Mouse (Mus musculus): ENCODE results near the gene Ggact. TPM values are rescaled to one million over a fixed set of nuclear protein-coding genes. Genes with fewer than 3 reads are reported as not detected.

The Ggact gene
- polyA plus RNA-seq, 1 experiment from 2014 or later, result 8.4 TPM

DNA sequence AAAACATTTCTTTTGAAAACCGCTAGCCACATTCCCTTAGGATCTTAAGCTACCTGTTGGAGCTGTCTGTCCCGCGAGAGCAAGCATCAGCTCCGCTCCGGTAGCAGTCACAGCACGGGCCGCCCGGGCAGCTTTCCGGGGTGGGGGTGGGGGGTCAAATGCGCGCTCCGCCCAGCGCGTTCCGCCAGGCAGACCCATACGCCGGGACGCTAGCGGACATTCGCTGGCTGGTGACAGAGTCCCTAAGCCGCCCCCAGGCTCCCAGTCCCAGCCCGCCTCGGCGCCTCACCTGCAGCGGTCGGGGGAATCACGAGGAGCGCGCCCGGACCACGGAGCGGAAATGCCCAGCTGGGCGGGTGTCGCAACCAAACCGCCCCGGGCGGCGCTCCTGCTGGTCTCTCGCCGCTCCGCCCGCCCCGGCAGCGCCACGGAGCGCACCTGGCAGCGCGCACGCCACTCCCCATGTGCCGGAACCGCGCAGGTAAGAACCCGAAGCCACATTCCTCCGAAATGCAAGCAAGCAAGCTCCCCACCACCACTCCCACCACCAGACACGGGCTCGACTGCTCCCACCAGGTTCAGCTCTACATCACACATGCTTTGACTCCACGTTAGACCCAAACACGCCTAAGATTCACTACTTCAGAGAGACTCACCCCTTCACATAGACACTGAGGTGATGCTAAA, 602 bp downstream of the Ggact start:
- peaks cover 28% of the 10 kb centered on the region for H3K27me3 ChIP-seq
- H3K27ac ChIP-seq (replicated peaks), result no peak overlapping the region
- H3K36me3 ChIP-seq, result 0 out of 2 replicates have a peak, but pooled peaks cover 3% of the 10 kb centered on the region
- peaks cover 8% of the 10 kb centered on the region for H3K4me1 ChIP-seq
- peak overlapping the region; percentile 98 for H3K4me2 ChIP-seq (replicated peaks)
- 0 out of 2 replicates have a peak, but pooled peaks cover 3% of the 10 kb centered on the region for H3K9me3 ChIP-seq
- peak overlapping the region; percentile 65 for H3K4me3 ChIP-seq
- under 1% methylated on average over 58 of the region's 58 CpGs for WGBS
- peak overlapping the region; percentile 62 for H3K9ac ChIP-seq (replicated peaks)
- ATAC-seq (ENCODE audit: low FRiP score, low read depth), result peak; percentile 79

DNA sequence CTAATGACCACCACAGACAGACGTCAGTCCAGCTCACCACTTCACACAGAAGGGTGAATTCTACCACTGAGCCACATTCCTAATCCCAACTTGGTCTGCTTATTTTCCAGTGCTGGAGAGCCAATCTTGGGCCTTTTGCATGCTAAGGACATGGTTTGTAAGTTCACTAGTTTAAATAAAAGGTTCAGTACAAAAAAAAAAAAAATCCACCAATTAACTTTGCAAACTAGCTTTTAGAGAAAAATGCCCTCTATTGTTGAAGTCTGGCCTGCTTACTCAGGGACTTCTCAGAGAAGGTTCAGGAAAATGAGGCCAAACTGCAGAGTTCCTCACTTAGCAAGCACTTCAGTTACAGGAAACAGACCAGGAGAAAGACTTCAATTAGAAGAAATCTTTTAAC, 1.4 kb downstream of the Ggact start:
- H3K9me3 ChIP-seq, result peaks cover 8% of the 10 kb centered on the region; the same call in 1 of the 2 replicates
- no peak overlapping the region for H3K27ac ChIP-seq (replicated peaks)
- 0 out of 2 replicates have a peak, but pooled peaks cover 3% of the 10 kb centered on the region for H3K36me3 ChIP-seq
- ATAC-seq (ENCODE audit: low FRiP score, low read depth), result no peak
- H3K9ac ChIP-seq (replicated peaks), result no peak overlapping the region
- WGBS, result 53% methylated on average over 1 of the region's 1 CpGs
- peak overlapping the region; percentile 98 for H3K4me2 ChIP-seq (replicated peaks)
- peaks cover 8% of the 10 kb centered on the region for H3K4me1 ChIP-seq
- H3K27me3 ChIP-seq, result peaks cover 28% of the 10 kb centered on the region
- peak overlapping the region; percentile 65; the same call in 1 of the 2 replicates for H3K4me3 ChIP-seq

DNA sequence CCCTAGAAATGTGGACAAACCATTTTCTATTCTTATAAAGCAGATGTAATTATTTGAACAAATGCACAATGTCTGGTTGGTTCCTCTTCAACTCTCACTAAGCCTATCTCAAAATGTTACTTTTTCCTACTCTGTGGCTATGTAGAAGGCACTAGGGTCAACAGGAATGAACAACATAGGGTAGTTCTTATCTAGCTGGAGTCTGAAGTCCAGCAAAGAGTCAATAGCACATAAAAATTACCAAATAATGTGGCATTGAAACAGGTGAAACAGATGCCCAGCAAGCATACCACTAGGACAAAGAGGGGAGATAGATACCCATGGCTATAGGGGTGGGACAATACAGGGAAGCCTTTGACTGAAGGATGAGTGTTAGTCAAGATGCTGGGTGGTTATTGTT, 2.3 kb downstream of the Ggact start:
- Histone ChIP-seq H3K36me3 (0 out of 2 replicates have a peak, but pooled peaks cover 3% of the 10 kb centered on the region), H3K9ac (replicated peaks) (no peak overlapping the region), H3K27me3 (peaks cover 28% of the 10 kb centered on the region), H3K27ac (replicated peaks) (no peak overlapping the region), H3K4me1 (peaks cover 8% of the 10 kb centered on the region), H3K9me3 (peaks cover 8% of the 10 kb centered on the region; the same call in 1 of the 2 replicates), H3K4me3 (no peak overlapping the region), H3K4me2 (replicated peaks) (no peak overlapping the region)
- no peak for ATAC-seq (ENCODE audit: low FRiP score, low read depth)

DNA sequence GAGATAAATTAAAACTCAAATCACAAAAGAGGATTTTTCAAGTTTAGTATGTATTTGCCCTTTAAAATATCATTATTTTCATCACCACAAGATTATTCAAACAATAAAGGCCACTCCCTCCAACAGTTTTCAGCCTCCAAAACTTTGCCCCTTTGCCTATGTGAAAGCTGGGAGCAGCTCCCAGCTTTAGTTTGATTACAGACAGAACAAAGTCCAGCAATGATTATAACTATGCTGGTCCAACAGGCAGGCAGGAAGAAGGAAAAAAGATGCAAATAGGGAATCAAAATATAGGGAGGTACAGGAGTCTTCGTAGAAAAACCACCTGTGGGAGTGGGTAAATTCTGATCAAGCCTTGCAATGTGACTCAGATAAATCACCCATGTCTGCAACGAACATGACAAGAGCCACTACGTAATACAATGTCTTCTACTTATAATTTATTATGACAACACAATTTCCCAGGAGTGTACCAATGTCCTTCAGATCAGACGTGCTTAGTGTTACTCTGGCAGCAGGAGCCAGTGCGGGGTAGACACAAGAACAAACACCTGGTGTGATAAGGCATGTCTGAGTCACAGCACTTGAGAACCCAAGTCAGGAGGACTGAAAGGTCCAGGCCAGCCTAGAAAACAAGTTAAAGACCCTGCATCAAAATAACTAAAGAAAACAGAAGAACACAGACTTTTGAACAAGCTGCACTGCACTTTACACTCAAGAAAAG, 4.0 kb downstream of the Ggact start:
- Histone ChIP-seq H3K4me3 (no peak overlapping the region), H3K4me1 (peaks cover 8% of the 10 kb centered on the region), H3K36me3 (no peaks in the 10 kb centered on the region), H3K9ac (replicated peaks) (no peak overlapping the region), H3K4me2 (replicated peaks) (no peak overlapping the region), H3K27me3 (peaks cover 28% of the 10 kb centered on the region), H3K9me3 (peaks cover 8% of the 10 kb centered on the region; the same call in 1 of the 2 replicates), H3K27ac (replicated peaks) (no peak overlapping the region)
- WGBS, result 85% methylated on average over 5 of the region's 5 CpGs
- ATAC-seq (ENCODE audit: low FRiP score, low read depth), result no peak

DNA sequence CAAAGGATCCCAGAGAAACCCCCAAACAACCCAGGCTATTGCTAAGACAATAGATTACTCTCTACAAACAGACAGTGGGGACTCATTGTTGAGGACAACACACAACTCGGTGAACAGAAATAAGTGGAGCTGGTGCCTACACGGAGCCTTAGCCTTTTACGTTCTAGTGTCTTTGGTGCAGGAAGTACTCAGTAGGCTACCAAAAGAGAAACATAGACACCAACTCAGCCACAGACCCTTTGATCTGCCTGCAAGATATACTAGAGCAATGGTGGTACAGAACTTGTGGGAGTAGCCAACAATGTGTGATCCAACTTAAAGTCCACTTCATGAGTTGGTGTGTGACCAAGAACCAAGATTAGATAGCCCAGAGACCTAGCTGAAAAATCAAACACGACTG, 5.5 kb downstream of the Ggact start:
- no peak for ATAC-seq (ENCODE audit: low FRiP score, low read depth)
- peaks cover 8% of the 10 kb centered on the region; the same call in 1 of the 2 replicates for H3K9me3 ChIP-seq
- no peak overlapping the region for H3K27ac ChIP-seq (replicated peaks)
- H3K4me1 ChIP-seq, result peaks cover 4% of the 10 kb centered on the region
- no peak overlapping the region for H3K4me3 ChIP-seq
- H3K9ac ChIP-seq (replicated peaks), result no peak overlapping the region
- no peak overlapping the region for H3K4me2 ChIP-seq (replicated peaks)
- peaks cover 22% of the 10 kb centered on the region for H3K27me3 ChIP-seq
- WGBS, result 88% methylated on average over 4 of the region's 4 CpGs
- no peaks in the 10 kb centered on the region for H3K36me3 ChIP-seq

DNA sequence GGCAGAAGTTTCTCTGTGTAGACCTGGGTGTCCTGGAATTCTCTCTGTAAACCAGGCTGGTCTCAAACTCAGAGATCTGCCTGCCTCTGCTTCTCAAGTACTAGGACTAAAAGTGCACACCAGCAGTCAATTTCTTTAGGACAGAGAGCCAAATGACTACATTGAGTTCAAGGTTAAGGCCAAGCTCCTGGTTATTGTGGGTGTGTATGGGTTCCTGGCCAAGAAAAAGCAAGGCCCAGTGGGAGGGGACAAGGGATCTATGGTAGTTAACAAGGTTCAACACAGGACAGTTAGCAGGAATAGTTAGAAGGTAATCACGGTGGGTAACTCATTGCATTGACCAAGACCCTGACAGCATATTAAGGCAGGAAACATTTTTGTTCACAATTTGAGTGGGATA, 8.6 kb downstream of the Ggact start:
- Histone ChIP-seq H3K27me3 (no peaks in the 10 kb centered on the region), H3K4me3 (no peak overlapping the region), H3K4me1 (no peaks in the 10 kb centered on the region; the same call in 1 of the 2 replicates), H3K36me3 (no peaks in the 10 kb centered on the region), H3K27ac (replicated peaks) (no peak overlapping the region), H3K9ac (replicated peaks) (no peak overlapping the region), H3K4me2 (replicated peaks) (no peak overlapping the region), H3K9me3 (peaks cover 8% of the 10 kb centered on the region; the same call in 1 of the 2 replicates)
- 91% methylated on average over 1 of the region's 1 CpGs for WGBS
- no peak for ATAC-seq (ENCODE audit: low FRiP score, low read depth)

DNA sequence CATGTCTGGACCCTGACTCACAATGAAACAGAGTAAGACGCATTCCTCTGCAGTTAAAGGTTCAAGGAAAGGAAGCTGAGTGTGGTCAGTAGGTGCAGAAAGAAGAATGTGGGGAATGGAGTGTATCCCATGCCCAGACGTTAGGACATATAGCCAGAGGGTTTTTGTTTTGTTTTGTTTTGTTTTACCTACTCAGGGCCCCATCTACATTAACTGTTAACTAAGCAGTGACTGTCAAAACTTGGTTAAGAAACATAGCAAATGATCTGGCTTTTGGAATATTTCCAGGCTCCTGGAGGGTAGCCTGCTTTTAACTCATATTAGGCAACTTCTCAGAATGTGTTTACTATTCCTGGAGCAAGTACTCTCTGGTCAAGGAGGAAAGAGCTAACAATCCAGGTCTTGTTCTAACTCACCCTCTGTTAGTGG, 9.6 kb downstream of the Ggact start:
- no peak for ATAC-seq (ENCODE audit: low FRiP score, low read depth)

DNA sequence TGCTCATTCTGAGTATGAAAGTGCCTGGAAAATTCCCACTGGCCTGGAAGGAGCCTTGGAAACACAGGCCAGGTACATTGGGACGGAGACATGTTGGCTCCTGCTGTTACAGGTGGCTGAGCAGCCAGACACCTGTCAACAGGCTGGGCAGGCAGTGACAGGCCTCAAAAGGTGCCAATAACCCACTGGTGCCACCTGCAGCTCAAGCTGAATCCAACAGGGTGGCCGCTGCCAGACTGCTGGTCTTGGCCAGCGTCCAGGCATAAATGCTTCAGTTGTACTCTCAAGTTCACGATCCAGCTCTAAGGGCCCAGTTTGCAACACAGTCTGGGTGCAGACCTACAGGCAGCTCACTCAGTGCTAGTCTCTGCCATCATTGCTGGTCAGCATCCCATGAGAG, 10.7 kb downstream of the Ggact start:
- Histone ChIP-seq H3K9ac (replicated peaks) (no peak overlapping the region), H3K9me3 (peaks cover 4% of the 10 kb centered on the region; the same call in 1 of the 2 replicates), H3K4me1 (no peaks in the 10 kb centered on the region; the same call in 1 of the 2 replicates), H3K27me3 (no peaks in the 10 kb centered on the region), H3K4me2 (replicated peaks) (no peak overlapping the region), H3K4me3 (no peak overlapping the region), H3K36me3 (no peaks in the 10 kb centered on the region), H3K27ac (replicated peaks) (no peak overlapping the region)
- no peak for ATAC-seq (ENCODE audit: low FRiP score, low read depth)
- WGBS, result 85% methylated on average over 4 of the region's 4 CpGs

More for the DNA sequence above, 9.6 kb downstream of the Ggact start:
- H3K4me3 ChIP-seq, result no peak overlapping the region
- H3K4me2 ChIP-seq (replicated peaks), result no peak overlapping the region
- no peaks in the 10 kb centered on the region for H3K36me3 ChIP-seq
- no peaks in the 10 kb centered on the region for H3K27me3 ChIP-seq
- no peak overlapping the region for H3K27ac ChIP-seq (replicated peaks)
- 62% methylated on average over 2 of the region's 2 CpGs for WGBS
- H3K4me1 ChIP-seq, result no peaks in the 10 kb centered on the region; the same call in 1 of the 2 replicates
- peaks cover 8% of the 10 kb centered on the region; the same call in 1 of the 2 replicates for H3K9me3 ChIP-seq
- no peak overlapping the region for H3K9ac ChIP-seq (replicated peaks)

DNA sequence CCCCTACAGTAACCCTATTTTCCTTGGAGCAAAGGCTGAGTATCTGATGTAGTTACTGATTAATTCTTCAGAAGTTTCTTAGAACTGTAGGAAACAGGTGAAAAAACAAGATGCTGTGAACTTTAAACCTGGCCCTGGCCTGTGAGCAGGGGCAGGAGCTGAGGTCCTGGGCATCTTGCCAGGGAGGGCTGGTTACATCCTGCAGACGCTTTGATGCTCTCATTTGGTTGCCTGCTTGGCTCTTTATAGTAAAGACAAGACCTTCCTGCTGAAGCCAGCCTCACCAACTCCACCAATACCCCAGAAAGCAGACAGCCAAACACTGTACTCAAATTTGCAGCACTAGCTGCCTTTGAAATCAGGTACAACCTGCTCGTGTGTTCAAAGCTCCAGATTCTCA, 11.4 kb downstream of the Ggact start:
- no peak overlapping the region for H3K4me3 ChIP-seq
- H3K9me3 ChIP-seq, result no peaks in the 10 kb centered on the region; the same call in 1 of the 2 replicates
- H3K4me2 ChIP-seq (replicated peaks), result no peak overlapping the region
- no peaks in the 10 kb centered on the region; the same call in 1 of the 2 replicates for H3K4me1 ChIP-seq
- no peaks in the 10 kb centered on the region for H3K36me3 ChIP-seq
- H3K27me3 ChIP-seq, result no peaks in the 10 kb centered on the region
- no peak overlapping the region for H3K9ac ChIP-seq (replicated peaks)
- 80% methylated on average over 2 of the region's 2 CpGs for WGBS
- no peak overlapping the region for H3K27ac ChIP-seq (replicated peaks)
- ATAC-seq (ENCODE audit: low FRiP score, low read depth), result no peak

DNA sequence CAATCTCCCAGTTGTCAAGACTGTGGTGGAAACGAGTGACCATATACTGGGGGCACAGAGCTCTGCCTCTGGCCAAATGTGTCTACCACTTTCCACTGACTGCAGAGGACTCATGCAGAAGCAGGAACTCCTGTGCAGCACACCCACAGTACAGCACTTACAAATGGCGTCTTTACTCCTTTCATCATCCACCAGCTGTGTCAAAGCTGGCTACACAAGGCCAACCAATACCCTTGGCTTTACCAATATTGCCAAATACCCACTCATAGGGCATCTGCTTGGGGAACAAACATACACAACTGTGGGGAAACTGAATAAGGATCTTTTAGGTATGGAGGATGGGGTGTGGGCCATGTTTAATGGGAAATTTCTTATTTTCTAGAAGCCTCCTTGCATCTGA, 11.8 kb downstream of the Ggact start:
- Histone ChIP-seq H3K4me2 (replicated peaks) (no peak overlapping the region), H3K27ac (replicated peaks) (no peak overlapping the region), H3K36me3 (no peaks in the 10 kb centered on the region), H3K27me3 (no peaks in the 10 kb centered on the region), H3K4me3 (no peak overlapping the region), H3K9me3 (no peaks in the 10 kb centered on the region), H3K4me1 (no peaks in the 10 kb centered on the region; the same call in 1 of the 2 replicates), H3K9ac (replicated peaks) (no peak overlapping the region)
- 93% methylated on average over 2 of the region's 2 CpGs for WGBS
- ATAC-seq (ENCODE audit: low FRiP score, low read depth), result no peak

DNA sequence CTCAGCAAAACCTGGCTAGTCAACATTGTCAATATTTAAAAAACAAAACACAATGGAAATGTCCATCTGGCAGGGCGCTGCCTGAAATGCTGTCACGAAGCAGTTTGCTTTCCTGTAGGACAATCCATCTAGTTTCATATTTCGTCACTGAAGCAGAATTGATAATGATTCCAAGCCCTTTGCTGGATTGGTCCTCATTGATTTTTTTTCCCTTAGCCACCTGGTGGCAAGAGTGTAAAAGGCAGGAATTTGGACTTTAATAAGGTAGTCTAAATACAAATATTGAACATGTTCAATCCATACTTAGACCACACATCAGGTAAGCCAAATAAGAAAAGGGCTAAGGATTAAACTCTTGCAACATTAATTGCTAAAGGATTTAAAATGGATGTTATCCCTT, 12.4 kb downstream of the Ggact start:
- Histone ChIP-seq H3K36me3 (no peaks in the 10 kb centered on the region), H3K4me1 (no peaks in the 10 kb centered on the region; the same call in 1 of the 2 replicates), H3K27ac (replicated peaks) (no peak overlapping the region), H3K4me2 (replicated peaks) (no peak overlapping the region), H3K9ac (replicated peaks) (no peak overlapping the region), H3K4me3 (no peak overlapping the region), H3K27me3 (no peaks in the 10 kb centered on the region), H3K9me3 (no peaks in the 10 kb centered on the region)
- WGBS, result 72% methylated on average over 3 of the region's 3 CpGs
- ATAC-seq (ENCODE audit: low FRiP score, low read depth), result no peak

DNA sequence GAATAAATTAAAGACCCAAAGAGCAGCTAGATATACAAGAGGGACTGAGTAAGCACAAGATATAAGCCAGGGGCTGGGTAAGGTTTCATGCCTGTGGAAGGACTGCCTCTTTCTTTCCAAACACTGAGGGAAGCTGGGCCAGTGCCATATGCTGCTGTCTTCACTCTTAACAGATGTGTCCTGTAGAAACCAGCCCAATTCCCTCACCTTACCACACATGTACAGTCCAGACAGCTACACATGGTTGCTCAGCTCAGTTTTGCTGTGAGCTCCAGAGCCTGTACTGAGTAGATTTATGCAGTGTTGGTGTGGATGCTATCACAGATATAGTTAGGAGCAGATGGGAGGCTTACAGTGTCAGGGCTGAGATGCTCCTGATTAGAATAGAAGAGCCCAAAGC, 12.9 kb downstream of the Ggact start:
- H3K9me3 ChIP-seq, result no peaks in the 10 kb centered on the region
- no peaks in the 10 kb centered on the region; the same call in 1 of the 2 replicates for H3K4me1 ChIP-seq
- H3K27me3 ChIP-seq, result no peaks in the 10 kb centered on the region
- H3K4me3 ChIP-seq, result no peak overlapping the region
- H3K36me3 ChIP-seq, result no peaks in the 10 kb centered on the region
- H3K9ac ChIP-seq (replicated peaks), result no peak overlapping the region
- H3K4me2 ChIP-seq (replicated peaks), result no peak overlapping the region
- H3K27ac ChIP-seq (replicated peaks), result no peak overlapping the region
- ATAC-seq (ENCODE audit: low FRiP score, low read depth), result 0 out of 2 replicates have a peak, but pooled peaks have one; percentile 38

Data from midbrain, embryonic 12.5 days (tissue).